Mouse (Mus musculus) right cerebral cortex, adult 2 months (tissue): Measurements from ENCODE around the gene Fam240a.
A peak's percentile ranks its signal among the peaks of the same experiment; 100 is the strongest.

Experiments used
- DNase-seq, 2 experiments: peaks; one replicate each; pipeline ENCODE4 v3.0.0; 2021 to 2022; ENCODE audit warnings: low spot score in 2 of 2

Gene Fam240a

GRCm38 (mm10) chr9:110893429-110893828 is 23.2 kb downstream of the Fam240a start:
- DNase-seq, result no peak

- DNase-seq, result no peak
Measured at GRCm38 (mm10) chr9:110892552-110892951, 24.1 kb downstream of the Fam240a start.

- no peak for DNase-seq
Measured at GRCm38 (mm10) chr9:110891077-110891828, 25.4 kb downstream of the Fam240a start.

GRCm38 (mm10) chr9:110890026-110890783 is 26.5 kb downstream of the Fam240a start:
- no peak for DNase-seq

GRCm38 (mm10) chr9:110888935-110889334 is 27.7 kb downstream of the Fam240a start:
- no peak for DNase-seq

GRCm38 (mm10) chr9:110887388-110888303 is 29.0 kb downstream of the Fam240a start:
- no peak for DNase-seq

GRCm38 (mm10) chr9:110881953-110882352 is 34.7 kb downstream of the Fam240a start:
- no peak for DNase-seq

GRCm38 (mm10) chr9:110880772-110881171 is 35.9 kb downstream of the Fam240a start:
- no peak for DNase-seq

GRCm38 (mm10) chr9:110879998-110880561 is 36.6 kb downstream of the Fam240a start, which contains the start of gene Tmie:
Gene Tmie, minus strand, starts transcription at chr9:110880113.
- DNase-seq, result peak; percentile 14 to 18

- peak; percentile 15 to 25 for DNase-seq
Measured at GRCm38 (mm10) chr9:110879191-110879920, 37.3 kb downstream of the Fam240a start, which contains the start of gene Als2cl. Gene Als2cl, plus strand, starts transcription at chr9:110879870.

GRCm38 (mm10) chr9:110877888-110878287 is 38.8 kb downstream of the Fam240a start:
- peak in 1 of 2 experiments; percentile 18 for DNase-seq

GRCm38 (mm10) chr9:110877353-110877752 is 39.3 kb downstream of the Fam240a start:
- no peak for DNase-seq

- DNase-seq, result no peak
Measured at GRCm38 (mm10) chr9:110875288-110875695, 41.4 kb downstream of the Fam240a start.

GRCm38 (mm10) chr9:110874660-110875191 is 41.9 kb downstream of the Fam240a start:
- DNase-seq, result no peak

- peak; percentile 36 to 54 for DNase-seq
Measured at GRCm38 (mm10) chr9:110873681-110874659, 42.7 kb downstream of the Fam240a start.

GRCm38 (mm10) chr9:110871030-110871429 is 45.6 kb downstream of the Fam240a start:
- DNase-seq, result peak; percentile 78 to 79
